Mouse (Mus musculus) gonadal fat pad, adult 2 months (tissue): ENCODE results near the gene Mecr. TPM values are rescaled to one million over a fixed set of nuclear protein-coding genes. Genes with fewer than 3 reads are reported as not detected.

Source experiments
- DNase-seq: peaks from one replicate; pipeline ENCODE4 v3.0.0-alpha.2; 2012; ENCODE audit warnings: low read depth
- polyA plus RNA-seq: library from polyadenylated mRNA; depleted of rRNA; stranded (reverse); fragments of >200 nt; gene quantifications from 2 replicates; pipeline ENCODE4 v1.2.3, GENCODE M21; 2012; rRNA removed

The Mecr gene
- polyA plus RNA-seq, 1 experiment = 80.6 TPM

DNA sequence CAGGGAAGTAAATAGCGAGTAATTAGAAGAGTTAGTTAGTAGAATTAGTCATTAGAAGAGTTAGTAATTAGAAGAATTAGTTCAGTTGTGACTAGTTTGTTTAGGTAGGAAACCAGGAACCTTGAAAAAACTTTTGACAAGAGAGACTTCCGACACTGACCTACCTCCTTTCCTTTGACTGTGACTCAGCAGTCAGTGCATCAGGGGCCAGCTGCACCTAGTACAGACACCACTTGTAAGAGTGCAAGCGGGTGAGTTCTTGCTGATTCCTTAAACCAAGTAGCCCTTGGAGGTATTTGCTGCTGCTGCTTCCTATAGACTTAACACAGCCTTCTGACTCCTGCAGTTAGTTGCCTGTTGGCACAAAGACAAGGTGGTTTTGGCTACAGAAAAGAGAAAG, 47.4 kb downstream of the Mecr start:
- DNase-seq = no peak

DNA sequence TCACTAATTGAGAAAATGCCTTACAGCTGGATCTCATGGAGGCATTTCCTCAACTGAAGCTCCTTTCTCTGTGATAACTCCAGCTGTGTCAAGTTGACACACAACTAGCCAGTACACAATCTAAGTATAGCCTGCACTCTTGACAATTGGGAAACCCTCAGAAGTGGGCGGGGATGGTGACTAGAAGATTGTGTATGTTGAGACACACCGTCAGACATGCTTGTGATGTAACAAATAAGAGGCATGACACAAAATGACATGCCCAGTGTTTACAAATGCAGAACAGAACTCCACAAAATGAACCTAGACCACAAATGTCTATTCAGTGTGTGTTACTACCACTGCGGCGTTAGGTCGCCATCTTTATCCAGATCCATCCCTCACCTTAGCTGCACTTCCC, 53.8 kb downstream of the Mecr start:
- DNase-seq = no peak

DNA sequence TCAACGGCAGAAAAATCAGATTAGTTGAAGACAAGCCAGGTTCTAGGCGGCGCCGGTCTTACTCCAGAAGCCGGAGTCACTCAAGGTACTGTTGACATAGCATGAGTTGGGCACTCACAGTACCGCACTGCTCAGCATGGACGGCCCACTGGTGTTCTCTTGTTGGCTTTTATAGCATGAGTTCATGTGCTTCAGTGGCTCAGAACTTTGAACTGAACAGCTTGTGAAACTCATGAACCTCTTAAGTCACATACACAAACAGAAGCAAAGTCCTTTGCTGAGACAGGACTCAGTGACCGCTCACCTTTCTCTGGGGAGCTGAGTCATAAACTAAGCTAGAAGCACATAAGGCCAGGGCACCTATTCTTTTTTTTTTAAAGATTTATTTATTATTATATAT, 54.5 kb downstream of the Mecr start:
- no peak for DNase-seq

DNA sequence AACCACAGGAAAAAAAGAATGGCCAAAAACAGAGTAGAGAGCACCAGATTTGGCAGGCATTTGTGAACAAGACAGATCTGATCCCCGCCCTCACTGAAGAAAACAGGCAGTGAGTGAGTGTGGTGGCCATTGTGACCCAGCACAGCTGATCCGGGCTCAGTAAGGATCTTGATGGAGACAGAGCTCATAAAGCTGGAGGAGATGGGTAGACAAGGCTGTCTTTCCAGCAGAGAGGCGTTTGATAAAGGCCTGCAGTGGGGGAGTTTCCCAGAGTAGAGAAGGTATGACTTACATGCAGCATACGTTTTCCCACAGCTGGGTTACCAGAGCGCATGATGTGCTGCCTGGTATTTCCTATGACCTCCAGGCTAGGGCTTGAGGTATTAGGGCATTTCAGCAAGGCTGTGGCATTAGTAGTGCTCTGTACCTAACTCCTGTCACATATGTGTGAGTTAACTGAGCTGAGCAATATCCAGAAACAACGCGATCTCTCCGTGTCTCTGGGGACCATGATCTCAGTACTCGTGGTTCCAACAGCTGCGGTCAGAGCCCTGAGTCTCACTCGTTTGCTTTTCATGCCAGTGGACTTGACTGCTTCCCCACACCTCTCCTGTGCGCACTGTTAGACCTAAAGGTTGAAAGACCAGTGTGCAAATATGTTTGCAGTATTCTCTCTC, 55.4 kb downstream of the Mecr start:
- DNase-seq = no peak

DNA sequence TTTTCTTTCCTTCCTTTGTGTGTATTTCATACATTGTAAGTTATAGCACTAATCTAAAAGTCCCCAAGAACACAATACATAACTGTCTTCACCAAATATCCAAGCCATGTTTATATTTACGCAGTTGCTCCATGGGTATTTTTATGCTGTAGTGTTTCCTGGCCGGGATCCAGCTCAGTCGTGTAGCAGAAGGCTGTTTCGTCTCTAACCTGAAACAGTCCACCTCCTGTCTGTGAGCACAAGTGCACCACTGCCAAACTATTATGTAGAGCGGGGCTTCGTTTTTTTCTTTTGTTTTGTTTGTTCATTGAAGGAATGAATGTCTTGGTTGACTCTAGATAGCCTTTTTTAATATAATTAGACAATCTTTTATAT, 55.9 kb downstream of the Mecr start:
- no peak for DNase-seq

DNA sequence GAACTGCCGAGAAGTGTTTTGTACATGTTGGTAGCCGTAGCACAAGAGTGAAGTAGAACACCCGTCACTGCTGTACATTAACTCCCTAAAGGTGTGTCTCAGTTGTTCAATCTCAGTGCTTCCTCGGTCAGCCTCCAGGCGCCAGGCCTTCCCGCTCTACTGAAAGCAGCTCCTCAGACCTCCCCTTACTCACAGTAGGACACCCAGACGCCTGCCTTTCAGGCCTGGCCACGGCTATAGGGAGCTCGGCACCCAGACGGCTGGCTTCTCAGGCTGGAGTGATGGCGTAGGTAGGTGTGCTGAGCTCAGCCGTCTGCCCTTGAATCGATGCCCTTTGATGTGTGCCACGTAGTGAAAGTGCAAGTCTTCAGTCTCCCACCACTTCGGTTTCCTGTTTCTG, 57.8 kb downstream of the Mecr start:
- no peak for DNase-seq

DNA sequence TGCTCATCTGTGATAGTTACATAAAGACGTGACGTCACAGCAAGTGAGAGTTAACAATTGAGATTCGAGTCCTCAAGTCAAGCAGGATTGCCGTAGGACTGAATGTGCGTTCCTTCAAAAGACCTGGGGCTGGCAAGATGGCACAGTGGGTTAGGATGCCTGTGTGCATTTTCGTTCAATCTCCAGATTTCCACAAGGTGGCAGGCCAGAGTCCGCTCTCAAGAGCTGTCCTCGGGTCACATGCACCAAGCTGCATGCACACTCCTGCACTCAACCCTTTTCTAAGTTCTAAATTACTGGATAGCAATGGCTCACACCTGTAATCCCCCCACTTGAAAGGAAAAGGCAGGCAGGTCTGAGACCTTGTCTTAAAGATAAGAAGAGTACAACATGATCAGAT, 61.2 kb downstream of the Mecr start:
- no peak for DNase-seq

DNA sequence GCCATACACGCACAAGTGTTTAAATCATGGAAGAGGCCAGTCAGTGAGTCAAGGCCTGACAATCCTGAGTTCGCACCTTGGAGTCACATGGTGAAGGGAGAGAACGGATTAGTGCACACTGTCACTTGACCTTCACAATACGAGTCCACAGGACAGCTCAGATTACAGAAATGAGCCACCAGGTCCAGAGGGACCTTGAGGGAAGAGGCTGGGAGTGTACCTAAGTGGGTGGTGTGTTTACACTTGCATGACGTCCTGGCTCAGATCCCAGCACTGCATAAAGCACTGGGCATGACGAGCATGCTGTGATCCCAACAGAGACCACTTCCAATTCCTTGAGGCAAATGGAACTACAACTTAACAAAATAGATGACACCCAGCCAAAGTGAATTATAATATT, 63.2 kb downstream of the Mecr start:
- DNase-seq = no peak

DNA sequence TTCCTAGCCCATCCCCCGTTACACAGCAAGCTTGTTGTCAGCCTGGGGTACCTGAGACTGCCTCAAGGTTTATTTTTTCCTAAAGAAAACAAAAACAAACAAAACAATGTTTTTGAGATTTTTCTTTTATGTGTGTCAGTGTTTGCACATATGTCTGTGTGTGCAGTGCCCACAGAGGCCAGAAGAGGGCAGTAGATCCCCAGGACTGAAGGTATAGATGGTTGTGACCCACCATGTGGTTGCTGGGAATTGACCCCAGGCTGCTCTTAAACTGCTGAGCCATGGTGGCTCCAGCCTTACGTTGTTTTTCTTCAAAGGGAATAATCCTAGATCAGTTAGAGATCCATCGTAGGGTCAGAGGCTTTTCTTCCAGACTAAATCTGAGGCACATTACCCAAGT, 64.6 kb downstream of the Mecr start:
- DNase-seq = no peak

DNA sequence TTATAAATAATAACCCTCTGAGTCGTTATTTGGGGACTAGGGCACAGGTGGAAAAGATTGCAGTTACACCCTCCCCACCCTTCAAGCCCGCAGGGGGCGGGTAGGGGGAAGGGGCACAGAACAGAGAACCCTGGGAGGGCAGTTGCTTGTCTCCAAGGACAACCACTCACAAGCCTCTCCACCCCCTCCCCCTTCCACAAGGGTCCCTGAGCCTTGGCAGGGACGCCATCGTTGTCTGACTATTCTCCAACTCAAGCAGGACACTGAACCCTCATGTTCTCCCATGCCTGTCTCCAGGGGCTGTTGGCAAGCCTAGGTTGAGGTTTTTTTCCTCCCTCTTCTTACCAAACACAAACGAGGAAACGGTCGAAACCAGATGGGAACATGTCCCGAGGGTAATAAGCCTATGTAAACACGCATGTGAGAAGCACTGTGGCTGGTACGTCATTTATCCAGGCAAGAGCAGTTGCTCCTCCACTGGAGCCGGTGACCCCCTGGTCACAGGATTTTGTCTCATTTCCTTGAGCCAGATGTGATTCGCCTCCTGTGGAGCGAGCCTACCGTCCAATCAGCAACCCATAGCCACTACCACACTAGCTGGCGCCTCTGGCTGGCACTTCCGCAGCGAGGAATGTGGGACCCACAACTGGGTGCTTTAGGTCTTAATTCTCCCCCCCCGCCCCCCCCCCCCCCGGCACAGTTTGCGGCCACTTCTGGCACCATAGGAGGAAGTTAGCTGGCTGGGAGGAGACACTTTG, 67.1 kb downstream of the Mecr start:
- no peak for DNase-seq

DNA sequence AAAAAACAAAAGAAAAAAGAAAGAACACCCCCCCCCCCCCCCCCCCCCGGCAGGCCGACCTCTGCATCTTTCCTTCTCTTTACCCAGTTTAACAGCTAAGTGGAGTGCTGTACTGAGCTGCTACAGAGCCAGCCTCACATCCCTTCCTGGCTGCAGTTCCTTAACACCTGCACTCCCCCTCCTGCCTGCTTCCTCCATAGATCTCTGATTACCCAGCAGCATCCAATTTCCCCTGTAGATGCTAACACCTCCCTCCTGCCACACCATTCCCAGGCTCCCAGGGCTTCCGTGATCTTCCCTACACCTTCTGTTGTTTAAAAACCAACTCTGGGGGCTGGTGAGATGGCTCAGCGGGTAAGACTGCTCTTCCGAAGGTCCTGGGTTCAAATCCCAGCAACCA, 68.3 kb downstream of the Mecr start:
- no peak for DNase-seq

DNA sequence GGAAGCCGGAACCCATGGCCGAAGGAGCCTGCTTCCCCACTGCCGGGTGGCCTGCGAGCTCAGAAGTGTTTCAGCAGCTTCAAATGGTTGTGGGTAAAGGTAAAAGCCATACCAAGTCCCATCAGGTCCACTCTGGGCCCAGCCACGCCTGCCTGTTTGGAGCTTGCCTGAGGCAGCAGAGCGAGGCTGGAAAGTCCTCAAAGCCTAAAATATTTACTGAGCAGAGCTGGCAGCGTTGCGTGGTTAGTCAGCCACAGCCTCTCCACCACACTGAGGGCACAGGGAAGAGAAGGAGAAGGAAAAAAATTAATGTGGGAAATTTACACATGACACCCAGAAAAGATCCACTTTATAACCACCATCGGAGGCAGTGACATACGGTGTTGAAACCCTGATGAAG, 70.3 kb downstream of the Mecr start:
- no peak for DNase-seq

DNA sequence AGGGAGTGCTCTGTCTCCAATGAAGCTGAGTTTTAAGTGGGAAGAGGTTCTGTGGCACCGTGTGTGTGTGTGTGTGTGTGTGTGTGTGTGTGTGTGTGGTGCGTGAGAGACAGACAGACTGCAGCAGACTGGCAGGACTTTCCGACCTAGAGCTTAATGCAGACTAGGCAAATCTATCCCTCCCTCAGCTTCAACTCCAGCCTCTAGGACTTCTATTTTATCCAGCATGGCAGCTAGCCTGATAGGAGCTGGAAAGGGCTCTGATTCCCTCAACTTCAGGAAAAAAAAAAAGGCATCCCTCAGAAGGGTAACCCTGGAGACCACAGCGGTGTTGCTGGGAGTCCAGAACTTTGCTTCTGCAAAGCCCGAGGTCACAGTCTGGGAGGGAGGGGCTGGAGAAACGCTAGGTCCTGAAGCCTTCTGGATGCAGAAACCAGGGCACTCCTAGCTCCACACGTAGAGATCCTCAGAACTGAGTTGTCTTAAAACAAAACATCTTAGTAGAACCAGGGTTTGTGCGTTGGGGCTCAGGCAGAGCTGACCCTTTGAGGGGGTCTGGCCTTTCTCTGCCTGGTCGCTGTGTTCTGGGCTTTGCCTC, 70.9 kb downstream of the Mecr start:
- DNase-seq = no peak

DNA sequence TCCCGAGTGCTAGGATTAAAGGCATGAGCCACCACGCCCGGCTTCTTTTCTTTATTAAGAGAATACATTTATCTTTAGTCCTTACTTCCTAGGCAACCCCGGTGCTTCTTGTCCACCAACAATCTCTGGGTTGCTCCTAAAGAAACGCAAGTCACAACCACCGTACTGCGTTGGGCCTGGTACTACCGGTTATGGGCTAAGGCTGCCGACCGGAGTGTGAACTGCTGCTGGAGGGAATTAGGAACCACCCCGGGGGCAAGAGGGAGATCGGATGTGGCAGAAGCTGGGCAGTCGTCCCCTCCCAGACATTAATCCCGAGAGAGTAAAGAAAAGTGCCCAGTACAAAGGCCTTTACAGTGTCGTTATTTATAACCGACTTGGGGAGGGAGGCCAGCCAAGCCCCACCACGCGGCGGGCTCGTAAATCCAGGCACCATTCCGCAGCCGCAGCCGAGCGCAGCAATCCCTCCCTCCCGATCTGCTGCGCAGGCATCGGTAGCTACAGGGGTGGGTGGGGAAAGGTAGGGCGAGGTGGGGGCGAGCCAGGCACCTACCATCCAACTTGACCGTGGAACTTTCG, 71.7 kb downstream of the Mecr start:
- DNase-seq = no peak

DNA sequence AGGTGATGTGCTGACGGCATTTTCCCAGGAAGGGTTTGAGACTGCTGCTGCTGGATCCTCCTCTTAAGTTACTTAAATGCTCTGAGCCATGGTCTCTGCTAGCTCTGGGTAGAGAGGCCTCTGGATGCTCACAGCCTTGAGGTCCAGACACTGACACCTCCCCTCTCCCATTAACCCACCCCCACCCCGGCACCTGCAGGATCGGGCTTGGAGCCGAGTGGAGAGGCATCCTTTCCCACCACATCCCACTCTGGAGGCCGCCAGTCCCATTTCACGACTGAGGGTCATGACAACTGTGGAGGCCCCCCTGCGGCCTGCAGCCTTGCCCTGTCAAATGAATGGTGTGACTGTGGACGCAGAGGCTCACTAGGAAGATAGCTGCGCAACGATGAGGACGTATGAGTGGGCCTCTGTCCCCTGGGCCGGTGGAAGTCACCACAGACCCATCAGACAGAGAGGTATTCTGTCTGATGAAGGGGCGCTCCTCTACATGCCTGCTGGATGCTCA, 72.6 kb downstream of the Mecr start:
- no peak for DNase-seq

DNA sequence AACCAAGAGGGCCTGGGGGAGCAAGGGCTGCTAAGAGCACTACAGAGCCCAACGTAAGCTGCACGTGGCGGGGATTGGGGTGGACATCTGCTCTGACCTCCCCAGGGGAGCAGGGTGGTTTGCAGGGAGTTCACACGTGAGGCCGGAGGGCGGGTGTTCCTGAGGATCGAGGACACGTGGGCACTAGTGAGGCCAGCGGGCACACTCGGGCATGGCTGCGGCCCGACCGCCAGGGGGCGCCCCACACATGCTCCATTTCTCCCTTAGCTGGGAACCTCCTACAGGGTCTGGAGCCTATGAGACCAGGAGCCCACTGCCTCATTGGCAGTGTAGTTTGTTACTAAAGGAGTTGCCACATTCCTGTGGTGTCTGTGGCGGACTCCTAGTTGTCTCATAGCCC, 73.2 kb downstream of the Mecr start:
- no peak for DNase-seq

DNA sequence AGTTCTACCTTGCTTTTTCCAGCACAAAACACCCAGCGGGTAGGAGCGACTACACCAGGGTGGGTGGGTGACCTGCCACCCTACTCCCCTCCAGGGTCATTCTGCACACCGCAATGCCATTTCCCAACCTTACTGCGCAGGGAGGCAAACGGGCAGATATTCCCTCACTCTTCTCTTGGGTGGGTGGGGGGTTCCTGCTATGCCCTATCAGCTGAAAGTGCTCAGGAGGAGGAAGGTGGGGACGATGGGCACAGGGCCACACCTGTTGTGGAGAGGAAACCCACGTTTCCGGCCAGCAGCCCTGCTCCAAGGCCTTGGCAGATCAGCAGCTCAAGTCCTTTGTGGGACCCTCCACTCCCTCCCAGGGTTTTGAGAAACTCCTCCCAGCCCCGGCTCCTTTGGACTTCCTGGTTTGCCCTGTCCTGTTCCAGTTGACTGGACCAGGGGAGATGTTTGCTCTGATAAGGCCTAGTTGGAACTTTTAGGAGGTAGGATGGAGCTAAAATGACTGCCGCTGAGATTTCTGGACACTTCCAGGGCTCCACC, 73.8 kb downstream of the Mecr start:
- DNase-seq = no peak

Other genes with a start within 250 kb of the Mecr start
- 10.0 and 11.5 TPM in 2 replicates for gene Ptpru, start 5.2 kb upstream of the Mecr start, polyA plus RNA-seq
- gene Srsf4, start 30.1 kb downstream of the Mecr start, polyA plus RNA-seq = 27.3 and 39.8 TPM in 2 replicates
- gene Tmem200b, start 78.3 kb downstream of the Mecr start, polyA plus RNA-seq = 9.0 and 12.7 TPM in 2 replicates
- 0.31 and 0.32 TPM in 2 replicates for gene Gm10300, start 231.2 kb downstream of the Mecr start, polyA plus RNA-seq
- gene Epb41, start 231.9 kb downstream of the Mecr start, polyA plus RNA-seq = 22.7 and 23.9 TPM in 2 replicates